Mouse (Mus musculus) MEL (cell line): ENCODE results near the gene Kalrn.

ENCODE experiments used
- BHLHE40 ChIP-seq: IDR thresholded peaks from 2 replicates; pipeline ENCODE4 v1.6.1; 2012; ENCODE audit warnings: low read depth, mild to moderate bottlenecking, inconsistent platforms, low read length, improper control_type of control experiment, borderline replicate concordance
- CTCF ChIP-seq, 3 experiments: IDR thresholded peaks in 2 of 3; conservative IDR thresholded peaks in 1 of 3; 2 replicates each; pipeline ENCODE4 v1.5.1; 2011 to 2012; ENCODE audit warnings: low read length in 3 of 3, low read depth in 2 of 3, mild to moderate bottlenecking in 2 of 3, improper control_type of control experiment in 1 of 3, inconsistent platforms in 1 of 3, mixed read lengths in 1 of 3, moderate library complexity in 1 of 3; ENCODE audit not compliant: control insufficient read depth in 1 of 3, insufficient read depth in 1 of 3, poor library complexity in 1 of 3, severe bottlenecking in 1 of 3
- MAX ChIP-seq: IDR thresholded peaks from 2 replicates; pipeline ENCODE4 v1.6.1; 2011; ENCODE audit warnings: low read length, improper control_type of control experiment
- NELFE ChIP-seq: IDR thresholded peaks from 2 replicates; pipeline ENCODE4 v1.6.1; 2011; ENCODE audit warnings: low read depth, low read length, improper control_type of control experiment
- POLR2A ChIP-seq, 2 experiments: IDR thresholded peaks; 2 replicates each; pipeline ENCODE4 v1.6.1; 2011 to 2012; ENCODE audit warnings: low read length in 2 of 2, mild to moderate bottlenecking in 2 of 2, control low read depth in 1 of 2, improper control_type of control experiment in 1 of 2, low read depth in 1 of 2, moderate library complexity in 1 of 2; ENCODE audit not compliant: control insufficient read depth in 1 of 2, insufficient read depth in 1 of 2, poor library complexity in 1 of 2
- POLR2AphosphoS2 ChIP-seq: IDR thresholded peaks from 2 replicates; pipeline ENCODE4 v1.6.1; 2011; ENCODE audit warnings: low read length, improper control_type of control experiment
- RAD21 ChIP-seq: IDR thresholded peaks from 2 replicates; pipeline ENCODE4 v1.6.1; 2011; ENCODE audit warnings: mild to moderate bottlenecking, low read depth, low read length, improper control_type of control experiment
- RCOR1 ChIP-seq: IDR thresholded peaks from 2 replicates; pipeline ENCODE4 v1.6.1; 2012; ENCODE audit warnings: low read depth, mild to moderate bottlenecking, inconsistent platforms, low read length, improper control_type of control experiment
- SIN3A ChIP-seq: IDR thresholded peaks from 2 replicates; pipeline ENCODE4 v1.6.1; 2012; ENCODE audit warnings: low read length, improper control_type of control experiment, inconsistent platforms
- USF1 ChIP-seq: IDR thresholded peaks from 2 replicates; pipeline ENCODE4 v1.6.1; 2014; ENCODE audit warnings: low read depth, mild to moderate bottlenecking, inconsistent platforms, low read length, improper control_type of control experiment, moderate library complexity
- ZNF384 ChIP-seq: IDR thresholded peaks from 2 replicates; pipeline ENCODE4 v1.6.1; 2012; ENCODE audit warnings: low read depth, mild to moderate bottlenecking, inconsistent platforms, low read length, improper control_type of control experiment

- no peak for TF ChIP-seq RAD21
- TF ChIP-seq USF1, result no peak
- TF ChIP-seq POLR2A (IDR thresholded peaks at IDR 0.05; ENCODE audit: control insufficient read depth in 1 of 2, insufficient read depth in 1 of 2, low read depth in 1 of 2, low read length in 2 of 2, poor library complexity in 1 of 2), result no peak
- TF ChIP-seq CTCF (IDR thresholded peaks at IDR 0.05 in 2 of 3, conservative IDR thresholded peaks at IDR 0.05 in 1 of 3; ENCODE audit: control insufficient read depth in 1 of 3, insufficient read depth in 1 of 3, low read depth in 2 of 3, low read length in 3 of 3, poor library complexity in 1 of 3, severe bottlenecking in 1 of 3), result no peak
- no peak for TF ChIP-seq SIN3A
- no peak for TF ChIP-seq RCOR1
- TF ChIP-seq NELFE, result no peak
- TF ChIP-seq MAX, result no peak
- no peak for TF ChIP-seq ZNF384
- TF ChIP-seq POLR2AphosphoS2, result no peak
- no peak for TF ChIP-seq BHLHE40
Measured at GRCm38 (mm10) chr16:33944772-33945171, 628.6 kb downstream of the Kalrn start.
